Mouse (Mus musculus) kidney, embryonic 14.5 days (tissue): ENCODE data around the gene Cpa2. TPM values are rescaled to one million over a fixed set of nuclear protein-coding genes. Genes with fewer than 3 reads are reported as not detected.

Source experiments
- ATAC-seq: fragments of 200-750 bp; cut with Nextera tagmentation; 2 replicates; pipeline ENCODE4 v1.8.0; 2017; ENCODE audit warnings: moderate number of reproducible peaks, mild to moderate bottlenecking, moderate TSS enrichment, moderate library complexity; ENCODE audit not compliant: low FRiP score, low TSS enrichment
- H3K27ac ChIP-seq: fragments of 300-500 bp; sonication (generic); 2 replicates; pipeline ENCODE4 v1.5.1; 2014; ENCODE audit warnings: low read depth, mild to moderate bottlenecking, low read length, moderate library complexity, mixed read lengths
- H3K27me3 ChIP-seq: fragments of 300-500 bp; sonication (generic); 2 replicates; pipeline ENCODE4 v1.6.1; 2014; ENCODE audit warnings: mild to moderate bottlenecking, low read length; ENCODE audit not compliant: control insufficient read depth, insufficient read depth
- H3K36me3 ChIP-seq: fragments of 300-500 bp; sonication (generic); 2 replicates; pipeline ENCODE4 v1.6.1; 2014; ENCODE audit warnings: low read length, mixed read lengths; ENCODE audit not compliant: control insufficient read depth, insufficient read depth
- H3K4me1 ChIP-seq: fragments of 300-500 bp; sonication (generic); 2 replicates; pipeline ENCODE4 v1.6.1; 2014; ENCODE audit warnings: low read length, mixed read lengths; ENCODE audit not compliant: control insufficient read depth, insufficient read depth
- H3K4me2 ChIP-seq: fragments of 300-500 bp; sonication (generic); replicated peaks from 2 replicates; pipeline ENCODE4 v1.6.1; 2014; ENCODE audit warnings: low read depth, mild to moderate bottlenecking, low read length
- H3K4me3 ChIP-seq: fragments of 300-500 bp; sonication (generic); 2 replicates; pipeline ENCODE4 v1.5.1; 2014; ENCODE audit warnings: mild to moderate bottlenecking, low read length
- H3K9ac ChIP-seq: fragments of 300-500 bp; sonication (generic); 2 replicates; pipeline ENCODE4 v1.6.1; 2014; ENCODE audit warnings: low read depth, mild to moderate bottlenecking, low read length, moderate library complexity
- H3K9me3 ChIP-seq: fragments of 300-500 bp; sonication (generic); 2 replicates; pipeline ENCODE4 v1.6.1; 2016; ENCODE audit warnings: low read length; ENCODE audit not compliant: control insufficient read depth
- WGBS: fragments of 180-500 bp; shearing (Covaris S2); extraction: QIAGEN DNeasy Blood & Tissue Kit; methylation state at CpG from one replicate; pipeline ENCODE4 v1.1.7; 2014; 5-methylcytosine and 5-hydroxymethylcytosine counted together
- polyA plus RNA-seq: library from polyadenylated mRNA; unstranded; fragments of >200 nt; fragmentation: Nextera tagmentation; extraction: Ambion mirVana; gene quantifications from 2 replicates; pipeline ENCODE4 v1.2.1, GENCODE M21; 2014

The Cpa2 gene
- polyA plus RNA-seq, 1 experiment from 2014 or later = 22.7 TPM

- peak overlapping the region; percentile 47; the same call in 1 of the 2 replicates for H3K9ac ChIP-seq
- peak overlapping the region; percentile 90 for H3K27ac ChIP-seq
- H3K4me3 ChIP-seq = peak overlapping the region; percentile 17
- 8% methylated on average over 17 of the region's 17 CpGs for WGBS
- H3K4me1 ChIP-seq = peaks cover 53% of the 10 kb centered on the region
- no peaks in the 10 kb centered on the region for H3K36me3 ChIP-seq
- no peaks in the 10 kb centered on the region for H3K27me3 ChIP-seq
- peak overlapping the region; percentile 36 for H3K4me2 ChIP-seq
- H3K9me3 ChIP-seq = no peaks in the 10 kb centered on the region
- no peak for ATAC-seq
Measured at GRCm38 (mm10) chr6:30546571-30547273, 5.3 kb downstream of the Cpa2 start.

- Histone ChIP-seq H3K4me3 (peak overlapping the region; percentile 17), H3K27ac (peak overlapping the region; percentile 90), H3K4me2 (peak overlapping the region; percentile 36), H3K9ac (peak overlapping the region; percentile 47; the same call in 1 of the 2 replicates), H3K27me3 (no peaks in the 10 kb centered on the region), H3K4me1 (peaks cover 57% of the 10 kb centered on the region), H3K36me3 (no peaks in the 10 kb centered on the region), H3K9me3 (no peaks in the 10 kb centered on the region)
- no peak for ATAC-seq
- WGBS = under 1% methylated on average over 17 of the region's 17 CpGs
Measured at GRCm38 (mm10) chr6:30547274-30547645, 5.9 kb downstream of the Cpa2 start.

- Histone ChIP-seq H3K36me3 (no peaks in the 10 kb centered on the region), H3K9me3 (no peaks in the 10 kb centered on the region), H3K4me3 (no peak overlapping the region), H3K4me1 (peaks cover 62% of the 10 kb centered on the region), H3K27me3 (no peaks in the 10 kb centered on the region), H3K4me2 (peak overlapping the region; percentile 36), H3K9ac (no peak overlapping the region; the same call in 1 of the 2 replicates), H3K27ac (peak overlapping the region; percentile 90)
- 26% methylated on average over 9 of the region's 9 CpGs for WGBS
- no peak for ATAC-seq
Measured at GRCm38 (mm10) chr6:30547656-30548306, 6.4 kb downstream of the Cpa2 start.

GRCm38 (mm10) chr6:30549231-30549761, 7.9 kb downstream of the Cpa2 start:
- peak; percentile 56 for ATAC-seq
- H3K9ac ChIP-seq = peak overlapping the region; percentile 35; the same call in 1 of the 2 replicates

GRCm38 (mm10) chr6:30550496-30551192, 9.3 kb downstream of the Cpa2 start:
- peaks cover 62% of the 10 kb centered on the region for H3K4me1 ChIP-seq
- WGBS = 71% methylated on average over 7 of the region's 7 CpGs

More at GRCm38 (mm10) chr6:30549231-30549761, 7.9 kb downstream of the Cpa2 start:
- Histone ChIP-seq H3K27me3 (no peaks in the 10 kb centered on the region), H3K27ac (peak overlapping the region; percentile 94), H3K9me3 (no peaks in the 10 kb centered on the region), H3K4me1 (peaks cover 59% of the 10 kb centered on the region), H3K4me3 (no peak overlapping the region), H3K36me3 (no peaks in the 10 kb centered on the region), H3K4me2 (0 out of 2 replicates have a peak overlapping the region, but pooled peaks have one; percentile 13)
- 8% methylated on average over 15 of the region's 15 CpGs for WGBS

GRCm38 (mm10) chr6:30551193-30551515, 9.8 kb downstream of the Cpa2 start:
- Histone ChIP-seq H3K27ac (peak overlapping the region; percentile 78; the same call in 1 of the 2 replicates), H3K27me3 (no peaks in the 10 kb centered on the region), H3K4me1 (peaks cover 57% of the 10 kb centered on the region), H3K9me3 (no peaks in the 10 kb centered on the region), H3K4me2 (no peak overlapping the region), H3K9ac (no peak overlapping the region), H3K36me3 (no peaks in the 10 kb centered on the region), H3K4me3 (no peak overlapping the region)
- no peak for ATAC-seq

More at GRCm38 (mm10) chr6:30550496-30551192, 9.3 kb downstream of the Cpa2 start:
- ATAC-seq = no peak
- Histone ChIP-seq H3K27ac (peak overlapping the region; percentile 30; the same call in 1 of the 2 replicates), H3K27me3 (no peaks in the 10 kb centered on the region), H3K9me3 (no peaks in the 10 kb centered on the region), H3K4me3 (no peak overlapping the region), H3K9ac (no peak overlapping the region), H3K4me2 (no peak overlapping the region), H3K36me3 (no peaks in the 10 kb centered on the region)

- H3K4me3 ChIP-seq = no peak overlapping the region
- H3K27ac ChIP-seq = peak overlapping the region; percentile 78; the same call in 1 of the 2 replicates
- no peaks in the 10 kb centered on the region for H3K27me3 ChIP-seq
- no peaks in the 10 kb centered on the region for H3K36me3 ChIP-seq
- H3K9me3 ChIP-seq = no peaks in the 10 kb centered on the region
- 20% methylated on average over 23 of the region's 23 CpGs for WGBS
- peak overlapping the region; percentile 8; the same call in 1 of the 2 replicates for H3K9ac ChIP-seq
- peaks cover 50% of the 10 kb centered on the region for H3K4me1 ChIP-seq
- peak overlapping the region; percentile 22; the same call in 1 of the 2 replicates for H3K4me2 ChIP-seq
- ATAC-seq = peak; percentile 47; the same call in 1 of the 2 replicates
Measured at GRCm38 (mm10) chr6:30551644-30552580, 10.5 kb downstream of the Cpa2 start.

GRCm38 (mm10) chr6:30552628-30553027, 11.2 kb downstream of the Cpa2 start:
- no peak for ATAC-seq
- 38% methylated on average over 6 of the region's 6 CpGs for WGBS
- Histone ChIP-seq H3K4me3 (no peak overlapping the region), H3K9ac (no peak overlapping the region), H3K27me3 (no peaks in the 10 kb centered on the region), H3K4me1 (peaks cover 46% of the 10 kb centered on the region), H3K27ac (peak overlapping the region; percentile 78), H3K36me3 (no peaks in the 10 kb centered on the region), H3K4me2 (no peak overlapping the region), H3K9me3 (no peaks in the 10 kb centered on the region)
